In genomic region chr6:83774781-83775563, GRCm38 (mm10) we compare ENCODE assay signal across 8 mouse cellular contexts. TPM values are rescaled to one million over a fixed set of nuclear protein-coding genes. Genes with fewer than 3 reads are reported as not detected.
DNase-seq lines count a peak whose midpoint lies in the region; ATAC-seq and TF ChIP-seq lines count a peak whose summit lies in the region.

No protein-coding gene starts in this region.

- peak overlapping the region; percentile 92 for H3K9ac ChIP-seq in neural tube, embryonic 11.5 days (ENCODE audit: low read length)
- peak overlapping the region; percentile 95 for H3K9ac ChIP-seq in heart, embryonic 12.5 days
- H3K9ac ChIP-seq in limb, embryonic 14.5 days (ENCODE audit: low read depth, low read length, severe bottlenecking) = peak overlapping the region; percentile 93
- peak overlapping the region; percentile 90 for H3K9ac ChIP-seq in neural tube, embryonic 12.5 days

- WGBS in neural tube, embryonic 11.5 days = 2% methylated on average over 14 of the region's 14 CpGs
- 2% methylated on average over 14 of the region's 14 CpGs for WGBS in heart, embryonic 12.5 days
- WGBS in limb, embryonic 14.5 days = 1% methylated on average over 11 of the region's 14 CpGs
- WGBS in neural tube, embryonic 12.5 days = 3% methylated on average over 14 of the region's 14 CpGs

- peak; percentile 36 for DNase-seq in neural tube, embryonic 11.5 days (ENCODE audit: low spot score)
- no peak for DNase-seq in neural tube, embryonic 10.5 days (ENCODE audit: extremely low spot score, low spot score)
- DNase-seq in cerebellum, adult 9-11 months = peak; percentile 64
- no peak for DNase-seq in limb, embryonic 14.5 days (ENCODE audit: low spot score)
- DNase-seq in adrenal gland, postnatal 36 days = no peak
- no peak for DNase-seq in Muller cell, postnatal 12 days (ENCODE audit: inconsistent ontology term)

- peak; percentile 32 for ATAC-seq in neural tube, embryonic 11.5 days (ENCODE audit: insufficient read depth, low FRiP score, low TSS enrichment)
- ATAC-seq in heart, embryonic 12.5 days (ENCODE audit: insufficient number of reproducible peaks, low FRiP score) = peak; percentile 34
- ATAC-seq in limb, embryonic 14.5 days (ENCODE audit: low FRiP score, low read depth) = peak; percentile 13; the same call in 1 of the 2 replicates
- peak; percentile 64 for ATAC-seq in neural tube, embryonic 12.5 days (ENCODE audit: low FRiP score, low read depth)

- peak overlapping the region; percentile 91 for H3K4me3 ChIP-seq in neural tube, embryonic 11.5 days (ENCODE audit: low read depth, low read length)
- H3K4me3 ChIP-seq in heart, embryonic 12.5 days = peak overlapping the region; percentile 96
- H3K4me3 ChIP-seq in limb, embryonic 14.5 days (replicated peaks; ENCODE audit: low read length) = peak overlapping the region; percentile 92
- peak overlapping the region; percentile 80 for H3K4me3 ChIP-seq in neural tube, embryonic 12.5 days

- H3K27me3 ChIP-seq in neural tube, embryonic 11.5 days (ENCODE audit: control insufficient read depth, insufficient read depth, low read length) = no peaks in the 10 kb centered on the region
- no peaks in the 10 kb centered on the region for H3K27me3 ChIP-seq in heart, embryonic 12.5 days (replicated peaks)
- H3K27me3 ChIP-seq in limb, embryonic 14.5 days (ENCODE audit: control insufficient read depth, insufficient read depth, low read length) = no peaks in the 10 kb centered on the region
- H3K27me3 ChIP-seq in neural tube, embryonic 12.5 days (replicated peaks) = no peaks in the 10 kb centered on the region

- H3K9me3 ChIP-seq in neural tube, embryonic 11.5 days (ENCODE audit: control insufficient read depth, low read length) = no peaks in the 10 kb centered on the region
- H3K9me3 ChIP-seq in heart, embryonic 12.5 days (replicated peaks) = no peaks in the 10 kb centered on the region
- H3K9me3 ChIP-seq in limb, embryonic 14.5 days (ENCODE audit: control insufficient read depth, low read length) = no peaks in the 10 kb centered on the region
- H3K9me3 ChIP-seq in neural tube, embryonic 12.5 days = no peaks in the 10 kb centered on the region

- peak overlapping the region; percentile 75 for H3K27ac ChIP-seq in neural tube, embryonic 11.5 days (ENCODE audit: low read depth, low read length)
- H3K27ac ChIP-seq in heart, embryonic 12.5 days (ENCODE audit: poor library complexity, severe bottlenecking) = peak overlapping the region; percentile 82
- H3K27ac ChIP-seq in limb, embryonic 14.5 days (replicated peaks; ENCODE audit: low read depth, low read length) = peak overlapping the region; percentile 76; the same call in 1 of the 2 replicates
- H3K27ac ChIP-seq in neural tube, embryonic 12.5 days = no peak overlapping the region

- peak overlapping the region; percentile 81 for H3K4me2 ChIP-seq in neural tube, embryonic 11.5 days (ENCODE audit: low read depth)
- peak overlapping the region; percentile 81 for H3K4me2 ChIP-seq in heart, embryonic 12.5 days
- peak overlapping the region; percentile 88 for H3K4me2 ChIP-seq in limb, embryonic 14.5 days (replicated peaks; ENCODE audit: low read depth, low read length, severe bottlenecking)
- peak overlapping the region; percentile 89 for H3K4me2 ChIP-seq in neural tube, embryonic 12.5 days (replicated peaks)

- TF ChIP-seq POLR2A in limb, embryonic 14.5 days (IDR thresholded peaks at IDR 0.05; ENCODE audit: borderline replicate concordance, extremely low read depth, insufficient read depth, insufficient read length) = no peak

- H3K36me3 ChIP-seq in neural tube, embryonic 11.5 days (ENCODE audit: control insufficient read depth, insufficient read depth, low read length) = peaks cover 2% of the 10 kb centered on the region; the same call in 1 of the 2 replicates
- H3K36me3 ChIP-seq in heart, embryonic 12.5 days = peaks cover 37% of the 10 kb centered on the region
- H3K36me3 ChIP-seq in limb, embryonic 14.5 days (ENCODE audit: control insufficient read depth, insufficient read depth, low read length) = peaks cover 32% of the 10 kb centered on the region
- H3K36me3 ChIP-seq in neural tube, embryonic 12.5 days = peaks cover 29% of the 10 kb centered on the region

- peaks cover 11% of the 10 kb centered on the region for H3K4me1 ChIP-seq in neural tube, embryonic 11.5 days (ENCODE audit: control insufficient read depth, insufficient read depth, low read length)
- peaks cover 16% of the 10 kb centered on the region for H3K4me1 ChIP-seq in heart, embryonic 12.5 days (replicated peaks)
- H3K4me1 ChIP-seq in limb, embryonic 14.5 days (ENCODE audit: control insufficient read depth, insufficient read depth, low read length) = peaks cover 13% of the 10 kb centered on the region
- peaks cover 19% of the 10 kb centered on the region for H3K4me1 ChIP-seq in neural tube, embryonic 12.5 days

RNA-seq across cellular contexts. Expression of gene Tex261, which starts 0.6 kb away (rescaled TPM):
- 56.7 and 57.7 TPM in 2 replicates for polyA plus RNA-seq in neural tube, embryonic 11.5 days (2014; fragmentation: Nextera tagmentation; extraction: Ambion mirVana)
- polyA plus RNA-seq in heart, embryonic 12.5 days (2016; fragmentation: Nextera tagmentation; extraction: Ambion mirVana) = 67.7 and 76.3 TPM in 2 replicates
- polyA plus RNA-seq in limb, embryonic 14.5 days (2012; rRNA removed) = 77.4 and 108 TPM in 2 replicates
- polyA plus RNA-seq in limb, embryonic 14.5 days (2014; fragmentation: Nextera tagmentation; extraction: Ambion mirVana) = 90.2 and 90.4 TPM in 2 replicates
- 71.6 and 72.6 TPM in 2 replicates for polyA plus RNA-seq in neural tube, embryonic 12.5 days (2016; fragmentation: Nextera tagmentation; extraction: Ambion mirVana)
- total RNA-seq in adrenal gland, postnatal 36 days (2021) = 100 to 1,000 TPM; 135 to 214 TPM

RNA-seq across cellular contexts. Expression of gene Ankrd53, which starts 12.5 kb away (rescaled TPM):
- 0.26 TPM in 1 of 2 replicates, not detected in the other for polyA plus RNA-seq in neural tube, embryonic 11.5 days (2014; fragmentation: Nextera tagmentation; extraction: Ambion mirVana)
- not detected in 2 replicates for polyA plus RNA-seq in heart, embryonic 12.5 days (2016; fragmentation: Nextera tagmentation; extraction: Ambion mirVana)
- polyA plus RNA-seq in limb, embryonic 14.5 days (2012; rRNA removed) = not detected in 2 replicates
- not detected in 2 replicates for polyA plus RNA-seq in limb, embryonic 14.5 days (2014; fragmentation: Nextera tagmentation; extraction: Ambion mirVana)
- 0.15 and 0.22 TPM in 2 replicates for polyA plus RNA-seq in neural tube, embryonic 12.5 days (2016; fragmentation: Nextera tagmentation; extraction: Ambion mirVana)
- not detected for total RNA-seq in adrenal gland, postnatal 36 days (2021)

RNA-seq across cellular contexts. Expression of gene Nagk, which starts 19.8 kb away (rescaled TPM):
- 36.1 and 36.4 TPM in 2 replicates for polyA plus RNA-seq in neural tube, embryonic 11.5 days (2014; fragmentation: Nextera tagmentation; extraction: Ambion mirVana)
- polyA plus RNA-seq in heart, embryonic 12.5 days (2016; fragmentation: Nextera tagmentation; extraction: Ambion mirVana) = 51.6 and 54.1 TPM in 2 replicates
- polyA plus RNA-seq in limb, embryonic 14.5 days (2012; rRNA removed) = 37.6 and 38.7 TPM in 2 replicates
- 57.5 and 59.9 TPM in 2 replicates for polyA plus RNA-seq in limb, embryonic 14.5 days (2014; fragmentation: Nextera tagmentation; extraction: Ambion mirVana)
- 59.1 and 62.6 TPM in 2 replicates for polyA plus RNA-seq in neural tube, embryonic 12.5 days (2016; fragmentation: Nextera tagmentation; extraction: Ambion mirVana)
- 10 to 100 TPM; 48.2 to 56.7 TPM for total RNA-seq in adrenal gland, postnatal 36 days (2021)

RNA-seq across cellular contexts. Expression of gene Atp6v1b1, which starts 32.2 kb away (rescaled TPM):
- not detected in 2 replicates for polyA plus RNA-seq in neural tube, embryonic 11.5 days (2014; fragmentation: Nextera tagmentation; extraction: Ambion mirVana)
- not detected in 2 replicates for polyA plus RNA-seq in heart, embryonic 12.5 days (2016; fragmentation: Nextera tagmentation; extraction: Ambion mirVana)
- polyA plus RNA-seq in limb, embryonic 14.5 days (2012; rRNA removed) = 0.05 TPM in 2 replicates
- not detected in 2 replicates for polyA plus RNA-seq in limb, embryonic 14.5 days (2014; fragmentation: Nextera tagmentation; extraction: Ambion mirVana)
- polyA plus RNA-seq in neural tube, embryonic 12.5 days (2016; fragmentation: Nextera tagmentation; extraction: Ambion mirVana) = not detected in 2 replicates
- total RNA-seq in adrenal gland, postnatal 36 days (2021) = not detected

RNA-seq across cellular contexts. Expression of gene Paip2b, which starts 56.6 kb away (rescaled TPM):
- 19.1 and 21.9 TPM in 2 replicates for polyA plus RNA-seq in neural tube, embryonic 11.5 days (2014; fragmentation: Nextera tagmentation; extraction: Ambion mirVana)
- polyA plus RNA-seq in heart, embryonic 12.5 days (2016; fragmentation: Nextera tagmentation; extraction: Ambion mirVana) = 12.2 and 13.6 TPM in 2 replicates
- polyA plus RNA-seq in limb, embryonic 14.5 days (2012; rRNA removed) = 33.5 and 36.3 TPM in 2 replicates
- polyA plus RNA-seq in limb, embryonic 14.5 days (2014; fragmentation: Nextera tagmentation; extraction: Ambion mirVana) = 18.2 and 19.0 TPM in 2 replicates
- polyA plus RNA-seq in neural tube, embryonic 12.5 days (2016; fragmentation: Nextera tagmentation; extraction: Ambion mirVana) = 19.1 and 22.4 TPM in 2 replicates
- 10 to 100 TPM; 30.7 to 31.1 TPM for total RNA-seq in adrenal gland, postnatal 36 days (2021)

Comparison
In these comparisons a context has a peak if more than half of its experiments do, and no peak if none do; other contexts are left out.
1. DNase-seq: peak in neural tube, embryonic 11.5 days (single experiment) and cerebellum, adult 9-11 months (single experiment); none in neural tube, embryonic 10.5 days (single experiment), limb, embryonic 14.5 days (single experiment), adrenal gland, postnatal 36 days (0 of 2) and Muller cell, postnatal 12 days (single experiment).
2. ATAC-seq: peak in every context shown above with its lines; median percentile 64 in neural tube, embryonic 12.5 days; 34 in heart, embryonic 12.5 days; 32 in neural tube, embryonic 11.5 days; 13 in limb, embryonic 14.5 days.
3. Peak in every context shown above with its lines, with median percentiles within 50 percentile points of each other: H3K4me2 ChIP-seq, H3K4me3 ChIP-seq and H3K9ac ChIP-seq.